Mouse (Mus musculus): ENCODE data around the gene Samhd1.

GRCm38 (mm10) chr2:157144132-157144531 is 9.1 kb upstream of the Samhd1 start:
- TF ChIP-seq CHD2 (IDR thresholded peaks at IDR 0.05; ENCODE audit: low read length) = no peak
- no peak for TF ChIP-seq BHLHE40 (IDR thresholded peaks at IDR 0.05; ENCODE audit: low read depth, low read length)
- TF ChIP-seq MAZ (IDR thresholded peaks at IDR 0.05; ENCODE audit: low read depth, low read length) = no peak
- no peak for TF ChIP-seq MEF2A (IDR thresholded peaks at IDR 0.05; ENCODE audit: borderline replicate concordance, low read depth, low read length)
- TF ChIP-seq UBTF (IDR thresholded peaks at IDR 0.05; ENCODE audit: low read depth, low read length) = no peak
- TF ChIP-seq CTCF (conservative IDR thresholded peaks at IDR 0.05 in 1 of 2, IDR thresholded peaks at IDR 0.05 in 1 of 2; ENCODE audit: low read depth in 2 of 2, low read length in 2 of 2) = no peak

All from CH12.LX (cell line).